Mouse (Mus musculus): ENCODE data around the gene Btd. TPM values are rescaled to one million over a fixed set of nuclear protein-coding genes. Genes with fewer than 3 reads are reported as not detected.
A peak's percentile ranks its signal among the peaks of the same experiment; 100 is the strongest.
"Not testable (repeated sequence)": the region's sequence is repeated elsewhere in the genome, so short reads cannot be mapped to it uniquely, and the experiment has no call there.

The Btd gene
- 8.8 and 9.6 TPM in 2 replicates for polyA plus RNA-seq (2016; fragmentation: Nextera tagmentation; extraction: Ambion mirVana)

DNA sequence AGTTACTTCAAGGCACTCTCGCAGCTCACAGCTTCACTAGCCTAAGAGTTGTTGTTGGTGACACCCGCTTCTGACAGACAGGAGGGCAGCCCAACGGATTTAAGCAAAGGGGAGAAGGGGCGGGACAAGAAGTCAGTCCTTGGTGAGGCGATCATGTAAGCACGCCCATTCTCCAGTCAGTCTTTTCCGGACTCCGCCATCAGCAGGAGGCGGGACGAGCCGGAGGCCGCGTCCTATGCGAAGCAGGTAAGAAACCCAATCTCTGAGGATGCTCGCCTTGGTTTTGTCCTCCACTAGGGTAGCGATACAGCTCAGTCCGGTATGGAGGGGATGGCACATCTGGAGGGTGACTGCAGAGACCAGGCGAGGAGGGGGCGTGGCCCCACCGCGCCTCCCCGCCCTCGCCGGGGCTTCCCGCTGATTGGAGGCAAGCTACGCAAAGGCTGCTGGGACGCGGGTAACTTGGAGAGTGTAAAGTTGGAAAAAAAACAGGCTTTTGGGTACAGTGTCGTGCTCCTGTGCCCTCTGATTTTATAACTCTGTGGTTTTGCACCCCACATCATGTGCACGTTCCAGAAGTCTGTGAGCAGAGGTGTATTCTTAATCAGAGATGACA is at the start of gene Btd, which contains the start of gene Hacl1:
Btd (plus strand) TSS at position 139 of the 616 bp plus-strand sequence.
Hacl1 (minus strand) TSS at position 397 of the 616 bp plus-strand sequence.
- Histone ChIP-seq H3K4me1 (peaks cover 19% of the 10 kb centered on the region), H3K27me3 (replicated peaks) (no peaks in the 10 kb centered on the region), H3K4me3 (peak within 1 kb of the TSS; percentile 67), H3K9me3 (replicated peaks) (no peaks in the 10 kb centered on the region), H3K36me3 (no peaks in the 10 kb centered on the region), H3K4me2 (peak within 1 kb of the TSS; percentile 83), H3K27ac (peak within 1 kb of the TSS; percentile 83), H3K9ac (peak within 1 kb of the TSS; percentile 80)
- under 1% methylated on average over 30 of the region's 30 CpGs for WGBS (ENCODE audit: insufficient replicate concordance)
- peak; percentile 98 for ATAC-seq

GRCm38 (mm10) chr14:31591243-31591642 is 49.6 kb upstream of the Btd start, which contains the start of gene Colq:
Gene Colq (minus strand): TSS chr14:31591343.
- no peak within 1 kb of the TSS for H3K27ac ChIP-seq
- 0 out of 2 replicates have a peak, but pooled peaks cover 3% of the 10 kb centered on the region for H3K4me1 ChIP-seq
- no peaks in the 10 kb centered on the region for H3K9me3 ChIP-seq (replicated peaks)
- no peak within 1 kb of the TSS for H3K4me2 ChIP-seq
- no peaks in the 10 kb centered on the region; the same call in 1 of the 2 replicates for H3K27me3 ChIP-seq (replicated peaks)
- no peak for ATAC-seq
- WGBS (ENCODE audit: insufficient replicate concordance): 69% methylated on average over 3 of the region's 3 CpGs
- H3K4me3 ChIP-seq: no peak within 1 kb of the TSS
- H3K9ac ChIP-seq: no peak within 1 kb of the TSS
- no peaks in the 10 kb centered on the region for H3K36me3 ChIP-seq

DNA sequence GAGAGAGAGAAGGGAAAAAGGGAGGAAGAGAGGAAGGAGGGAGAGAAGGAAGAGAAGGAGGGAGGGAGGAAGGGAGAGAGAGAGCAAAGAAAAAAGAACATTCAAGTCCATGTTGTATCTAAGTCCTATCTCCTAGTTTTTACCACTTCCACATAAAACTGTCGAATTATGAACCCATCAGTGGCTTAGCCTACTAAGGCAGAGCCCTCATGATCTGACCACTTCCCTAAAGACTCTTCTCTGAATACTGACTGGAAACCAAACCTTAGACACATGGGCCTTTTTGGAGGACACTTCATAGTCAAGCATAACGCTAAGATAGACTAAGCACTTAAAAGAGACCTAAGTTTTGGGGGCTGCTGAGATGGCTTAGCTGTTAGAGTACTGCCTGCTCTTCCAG is 47.8 kb upstream of the Btd start:
- Histone ChIP-seq H3K27me3 (replicated peaks) (no peaks in the 10 kb centered on the region; the same call in 1 of the 2 replicates), H3K27ac (peak overlapping the region; percentile 7; the same call in 1 of the 2 replicates), H3K9ac (no peak overlapping the region), H3K9me3 (replicated peaks) (no peaks in the 10 kb centered on the region), H3K4me2 (no peak overlapping the region), H3K4me1 (0 out of 2 replicates have a peak, but pooled peaks cover 3% of the 10 kb centered on the region), H3K4me3 (no peak overlapping the region), H3K36me3 (no peaks in the 10 kb centered on the region)
- ATAC-seq: no peak
- WGBS (ENCODE audit: insufficient replicate concordance): 26% methylated on average over 2 of the region's 2 CpGs

- no peak overlapping the region for H3K4me3 ChIP-seq
- no peaks in the 10 kb centered on the region for H3K36me3 ChIP-seq
- 66% methylated on average over 3 of the region's 3 CpGs for WGBS (ENCODE audit: insufficient replicate concordance)
- no peak overlapping the region for H3K4me2 ChIP-seq
- no peak overlapping the region for H3K9ac ChIP-seq
- 0 out of 2 replicates have a peak, but pooled peaks cover 3% of the 10 kb centered on the region for H3K4me1 ChIP-seq
- H3K27ac ChIP-seq: no peak overlapping the region
- no peaks in the 10 kb centered on the region for H3K9me3 ChIP-seq (replicated peaks)
- H3K27me3 ChIP-seq (replicated peaks): no peaks in the 10 kb centered on the region; the same call in 1 of the 2 replicates
- no peak for ATAC-seq
Measured at GRCm38 (mm10) chr14:31594693-31595092, 46.1 kb upstream of the Btd start.

- no peaks in the 10 kb centered on the region for H3K9me3 ChIP-seq (replicated peaks)
- H3K4me2 ChIP-seq: no peak overlapping the region
- no peaks in the 10 kb centered on the region; the same call in 1 of the 2 replicates for H3K27me3 ChIP-seq (replicated peaks)
- H3K4me3 ChIP-seq: no peak overlapping the region
- 49% methylated on average over 7 of the region's 7 CpGs for WGBS (ENCODE audit: insufficient replicate concordance)
- no peaks in the 10 kb centered on the region for H3K36me3 ChIP-seq
- no peak overlapping the region for H3K27ac ChIP-seq
- H3K9ac ChIP-seq: no peak overlapping the region
- peaks cover 4% of the 10 kb centered on the region for H3K4me1 ChIP-seq
- no peak for ATAC-seq
Measured at GRCm38 (mm10) chr14:31596408-31596807, 44.4 kb upstream of the Btd start.

- Histone ChIP-seq H3K27me3 (replicated peaks) (no peaks in the 10 kb centered on the region; the same call in 1 of the 2 replicates), H3K4me3 (no peak overlapping the region), H3K9me3 (replicated peaks) (no peaks in the 10 kb centered on the region), H3K27ac (no peak overlapping the region), H3K36me3 (no peaks in the 10 kb centered on the region), H3K4me2 (no peak overlapping the region), H3K9ac (no peak overlapping the region), H3K4me1 (peaks cover 11% of the 10 kb centered on the region)
- ATAC-seq: no peak
- WGBS (ENCODE audit: insufficient replicate concordance): 84% methylated on average over 4 of the region's 4 CpGs
Measured at GRCm38 (mm10) chr14:31597446-31597845, 43.4 kb upstream of the Btd start.

DNA sequence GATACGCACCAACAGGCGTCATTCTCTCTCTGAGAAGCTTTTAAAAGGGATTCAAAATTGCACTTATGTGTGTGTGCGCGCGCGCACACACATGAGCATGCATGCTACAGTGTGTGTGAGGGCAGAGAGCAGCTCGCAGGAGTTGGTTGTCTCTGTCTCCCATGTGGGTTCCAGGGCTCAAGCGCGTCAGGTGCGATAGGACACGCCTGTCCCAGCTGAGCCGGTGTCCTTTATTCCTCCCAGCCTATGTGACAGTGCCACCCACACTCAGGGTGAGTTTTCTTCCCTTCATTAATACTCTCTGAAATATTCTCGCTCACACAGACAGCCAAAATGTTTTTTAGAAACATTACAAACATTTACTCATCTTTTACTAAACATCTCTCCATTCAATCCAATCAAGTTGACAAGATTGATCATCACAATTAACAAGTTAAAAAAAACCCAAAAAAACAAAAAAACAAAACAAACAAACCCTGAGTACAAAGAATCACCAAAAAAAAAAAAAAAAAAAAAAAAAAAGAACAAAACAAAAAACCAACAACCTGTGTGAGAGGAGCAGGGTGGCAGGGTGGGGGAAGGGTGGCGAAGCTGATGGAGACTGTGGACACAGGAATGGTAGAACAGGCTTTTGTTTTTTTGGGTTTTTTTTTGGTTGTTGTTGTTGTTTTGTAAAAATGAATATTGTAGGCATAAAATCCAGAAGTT is 38.8 kb upstream of the Btd start:
- Histone ChIP-seq H3K27me3 (replicated peaks) (no peaks in the 10 kb centered on the region), H3K27ac (peak overlapping the region; percentile 64), H3K4me2 (peak overlapping the region; percentile 32), H3K4me3 (no peak overlapping the region), H3K36me3 (no peaks in the 10 kb centered on the region), H3K9ac (no peak overlapping the region), H3K9me3 (replicated peaks) (no peaks in the 10 kb centered on the region), H3K4me1 (peaks cover 24% of the 10 kb centered on the region)
- ATAC-seq: peak; percentile 74
- 75% methylated on average over 14 of the region's 14 CpGs for WGBS (ENCODE audit: insufficient replicate concordance)

GRCm38 (mm10) chr14:31602616-31602979 is 38.2 kb upstream of the Btd start:
- peak overlapping the region; percentile 32 for H3K4me2 ChIP-seq
- H3K4me3 ChIP-seq; H3K9ac ChIP-seq; H3K27me3 ChIP-seq (replicated peaks); H3K36me3 ChIP-seq; H3K9me3 ChIP-seq (replicated peaks); H3K27ac ChIP-seq: not testable (repeated sequence)
- WGBS (ENCODE audit: insufficient replicate concordance): 39% methylated on average over 6 of the region's 6 CpGs
- H3K4me1 ChIP-seq: peaks cover 24% of the 10 kb centered on the region
- ATAC-seq: peak; percentile 96

DNA sequence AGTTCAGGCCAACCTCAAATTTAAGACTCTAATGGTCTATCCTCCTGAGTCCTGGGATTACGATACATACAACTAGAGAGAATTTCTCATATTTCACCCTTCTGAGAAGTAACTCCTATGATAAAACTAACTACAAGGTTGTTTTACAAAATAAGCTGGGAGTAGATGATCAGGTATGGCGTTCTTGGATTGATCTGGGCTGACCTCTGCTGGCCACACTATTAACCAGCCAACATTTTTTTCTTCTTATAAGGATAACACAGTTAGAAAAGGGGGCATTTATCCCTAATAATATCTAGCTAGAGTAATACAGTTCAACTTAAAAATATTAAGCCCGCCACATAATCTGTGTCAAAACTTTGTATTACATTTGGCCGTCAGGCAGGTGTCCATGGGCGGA is 35.9 kb upstream of the Btd start:
- H3K36me3 ChIP-seq: no peaks in the 10 kb centered on the region
- WGBS (ENCODE audit: insufficient replicate concordance): 66% methylated on average over 5 of the region's 5 CpGs
- H3K9ac ChIP-seq: no peak overlapping the region
- no peak overlapping the region for H3K4me2 ChIP-seq
- no peaks in the 10 kb centered on the region for H3K27me3 ChIP-seq (replicated peaks)
- peaks cover 24% of the 10 kb centered on the region for H3K4me1 ChIP-seq
- no peak overlapping the region for H3K27ac ChIP-seq
- ATAC-seq: no peak
- no peak overlapping the region for H3K4me3 ChIP-seq
- H3K9me3 ChIP-seq (replicated peaks): no peaks in the 10 kb centered on the region

DNA sequence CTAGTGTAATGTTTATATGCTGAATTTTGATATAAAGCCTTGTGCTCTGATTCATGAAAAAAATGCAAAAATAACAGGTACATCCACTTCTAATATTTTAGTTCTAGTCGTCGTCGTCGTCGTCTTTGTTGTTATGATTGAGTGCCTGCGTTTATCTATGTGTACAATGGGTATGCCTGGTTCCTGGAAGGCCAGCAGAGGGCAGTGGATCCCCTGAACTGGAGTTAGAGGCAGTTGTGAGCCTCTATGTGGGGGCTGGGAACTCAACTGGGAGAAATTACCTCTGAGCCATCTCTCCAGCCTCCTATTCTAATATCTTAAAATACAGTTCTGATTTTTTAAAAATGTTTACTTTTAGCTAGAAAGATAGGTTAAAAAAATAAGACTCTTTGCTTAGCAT is 35.3 kb upstream of the Btd start:
- Histone ChIP-seq H3K27me3 (replicated peaks) (no peaks in the 10 kb centered on the region), H3K4me2 (no peak overlapping the region), H3K9me3 (replicated peaks) (no peaks in the 10 kb centered on the region), H3K4me1 (peaks cover 24% of the 10 kb centered on the region), H3K4me3 (no peak overlapping the region), H3K27ac (no peak overlapping the region), H3K36me3 (no peaks in the 10 kb centered on the region), H3K9ac (no peak overlapping the region)
- 47% methylated on average over 6 of the region's 6 CpGs for WGBS (ENCODE audit: insufficient replicate concordance)
- ATAC-seq: no peak

GRCm38 (mm10) chr14:31611986-31612385 is 28.8 kb upstream of the Btd start:
- H3K27me3 ChIP-seq (replicated peaks): no peaks in the 10 kb centered on the region
- H3K4me1 ChIP-seq: no peaks in the 10 kb centered on the region
- H3K4me2 ChIP-seq: no peak overlapping the region

GRCm38 (mm10) chr14:31613671-31614070 is 27.2 kb upstream of the Btd start:
- no peaks in the 10 kb centered on the region for H3K9me3 ChIP-seq (replicated peaks)
- ATAC-seq: no peak
- no peaks in the 10 kb centered on the region for H3K36me3 ChIP-seq
- H3K27me3 ChIP-seq (replicated peaks): no peaks in the 10 kb centered on the region
- WGBS (ENCODE audit: insufficient replicate concordance): 64% methylated on average over 5 of the region's 5 CpGs
- no peak overlapping the region for H3K9ac ChIP-seq
- no peak overlapping the region for H3K4me2 ChIP-seq
- H3K4me1 ChIP-seq: no peaks in the 10 kb centered on the region
- no peak overlapping the region for H3K4me3 ChIP-seq
- H3K27ac ChIP-seq: no peak overlapping the region

More at GRCm38 (mm10) chr14:31611986-31612385, 28.8 kb upstream of the Btd start:
- Histone ChIP-seq H3K36me3 (no peaks in the 10 kb centered on the region), H3K27ac (no peak overlapping the region), H3K9me3 (replicated peaks) (no peaks in the 10 kb centered on the region), H3K4me3 (no peak overlapping the region), H3K9ac (no peak overlapping the region)
- no peak for ATAC-seq
- 52% methylated on average over 4 of the region's 4 CpGs for WGBS (ENCODE audit: insufficient replicate concordance)

Measured in liver, embryonic 12.5 days (tissue).